Mouse (Mus musculus) C2C12 (cell line): ENCODE results near the gene Ap1ar. TPM values are rescaled to one million over a fixed set of nuclear protein-coding genes. Genes with fewer than 3 reads are reported as not detected.

Source experiments
- H3K27me3 ChIP-seq: one replicate; pipeline ENCODE4 v1.6.1; 2011; ENCODE audit not compliant: control insufficient read depth, insufficient read depth, insufficient read length
- H3K36me3 ChIP-seq: one replicate; pipeline ENCODE4 v1.6.1; 2011; ENCODE audit not compliant: control insufficient read depth, insufficient read depth
- H3K4me3 ChIP-seq: one replicate; pipeline ENCODE4 v1.5.1; 2011; ENCODE audit warnings: mild to moderate bottlenecking, control low read depth; ENCODE audit not compliant: poor library complexity, insufficient read depth, severe bottlenecking
- H3K79me2 ChIP-seq: one replicate; pipeline ENCODE4 v1.6.1; 2011; ENCODE audit not compliant: control insufficient read depth, insufficient read depth
- H3K79me3 ChIP-seq: one replicate; pipeline ENCODE4 v1.6.1; 2011; ENCODE audit warnings: low read depth, control low read depth
- H3ac ChIP-seq: one replicate; pipeline ENCODE3; 2011; ENCODE audit warnings: low read depth; ENCODE audit not compliant: control insufficient read depth, insufficient read length
- CEBPB ChIP-seq: IDR thresholded peaks from one replicate; pipeline ENCODE4 v1.6.1; 2011; ENCODE audit warnings: low read depth, mild to moderate bottlenecking, control low read depth, moderate library complexity
- CTCF ChIP-seq: IDR thresholded peaks from one replicate; pipeline ENCODE4 v1.5.1; 2011; ENCODE audit not compliant: control insufficient read depth, insufficient read depth, insufficient read length
- FOSL1 ChIP-seq: IDR thresholded peaks from one replicate; pipeline ENCODE4 v1.8.0; 2011; ENCODE audit warnings: mild to moderate bottlenecking, low read length; ENCODE audit not compliant: poor library complexity, insufficient read depth, severe bottlenecking
- MAX ChIP-seq: IDR thresholded peaks from one replicate; pipeline ENCODE4 v1.6.1; 2011; ENCODE audit warnings: mild to moderate bottlenecking, control low read depth
- MYOD1 ChIP-seq: IDR thresholded peaks from one replicate; pipeline ENCODE4 v1.6.1; 2011; ENCODE audit warnings: low read depth; ENCODE audit not compliant: control insufficient read depth, insufficient read length
- MYOG ChIP-seq: IDR thresholded peaks from one replicate; pipeline ENCODE4 v1.6.1; 2011; ENCODE audit not compliant: control insufficient read depth, insufficient read length; ENCODE audit errors: extremely low read depth
- USF1 ChIP-seq: IDR thresholded peaks from one replicate; pipeline ENCODE4 v1.6.1; 2011; ENCODE audit warnings: low read depth, mild to moderate bottlenecking, control low read depth, moderate library complexity
- polyA plus RNA-seq: library from polyadenylated mRNA; unstranded; fragments of >200 nt; fragmentation: generic; extraction: Trizol; gene quantifications from one replicate; pipeline ENCODE4 v1.2.1, GENCODE M21; 2012; ENCODE audit warnings: missing spikeins

Ap1ar gene
- polyA plus RNA-seq, 1 experiment: 13.0 TPM

DNA sequence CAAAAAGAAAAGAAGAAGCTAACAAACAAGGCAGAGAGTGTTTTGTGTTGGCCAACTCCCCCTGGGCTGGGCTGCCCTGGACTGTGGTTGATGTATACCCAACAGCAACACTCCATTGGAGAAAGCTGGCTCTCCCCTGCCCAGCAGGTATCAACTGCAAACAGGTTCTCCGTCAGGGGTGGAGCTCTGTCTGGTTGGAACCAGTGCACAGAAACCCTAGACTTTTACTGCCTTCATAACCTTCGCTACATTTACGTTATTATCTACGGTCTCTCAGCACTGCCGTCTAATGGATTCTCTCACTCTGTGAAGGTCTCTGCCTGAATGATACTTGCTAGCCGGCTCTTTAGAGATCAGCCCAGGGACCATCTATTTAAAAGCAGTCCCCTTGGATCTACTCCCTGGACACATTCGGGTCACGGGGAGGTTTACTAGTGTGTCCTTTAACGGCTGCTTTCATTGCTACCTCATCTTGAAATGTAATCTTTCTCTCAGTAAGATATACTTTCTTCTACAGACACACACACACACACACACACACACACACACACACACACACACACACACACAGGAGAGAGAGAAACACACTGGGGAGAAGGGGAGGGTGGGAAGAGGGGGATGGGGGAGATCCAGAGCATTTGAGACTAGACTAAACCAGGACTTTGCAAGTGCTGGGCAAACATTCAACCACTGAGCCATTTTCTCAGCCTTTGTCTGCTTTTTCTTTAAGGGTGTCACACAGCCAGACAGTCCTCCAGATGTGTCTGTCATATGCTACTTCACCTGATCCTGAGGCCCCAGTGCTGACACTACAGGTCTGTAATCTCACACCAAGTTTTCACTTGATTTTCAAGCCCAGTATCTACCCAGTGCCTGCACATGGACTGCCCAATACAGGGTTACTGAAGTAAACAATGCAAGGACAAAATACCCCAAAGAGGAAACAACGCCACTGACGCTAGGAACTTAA, 18.3 kb downstream of the Ap1ar start:
- TF ChIP-seq MYOD1 (no peak), CEBPB (no peak), MYOG (no peak), USF1 (no peak), FOSL1 (no peak), MAX (no peak), CTCF (no peak)
- H3K4me3 ChIP-seq: no peak overlapping the region
- peaks cover 14% of the 10 kb centered on the region for H3K36me3 ChIP-seq
- peaks cover 1% of the 10 kb centered on the region for H3K79me3 ChIP-seq
- no peak overlapping the region for H3ac ChIP-seq
- peaks cover 2% of the 10 kb centered on the region for H3K79me2 ChIP-seq
- no peaks in the 10 kb centered on the region for H3K27me3 ChIP-seq

DNA sequence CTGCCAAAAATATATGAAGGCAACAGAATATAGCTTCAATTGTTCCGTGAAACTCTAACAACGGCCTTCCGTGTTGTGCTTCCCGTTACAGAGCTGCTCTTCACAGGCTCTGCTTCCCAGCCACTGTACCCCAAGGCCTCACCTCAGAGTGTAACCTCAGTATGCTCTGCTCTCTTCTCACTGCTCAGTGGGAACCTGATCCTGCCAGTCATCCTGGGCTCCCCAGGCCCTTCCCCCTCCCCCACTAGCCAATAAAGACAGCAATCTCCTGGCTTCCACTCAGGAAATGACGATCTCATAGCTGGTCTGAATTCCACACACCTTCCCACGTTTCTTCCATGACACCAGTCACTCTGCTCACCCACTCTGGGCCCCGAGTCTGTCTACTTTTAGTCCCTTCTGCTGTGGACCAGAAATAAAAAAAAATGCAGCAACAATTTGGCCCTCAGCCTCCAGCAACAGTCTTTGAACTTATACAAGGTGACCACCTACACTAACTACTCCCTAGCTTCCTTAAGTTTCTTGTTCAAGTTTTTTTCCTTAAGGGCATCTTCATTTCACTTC, 20.1 kb downstream of the Ap1ar start:
- Histone ChIP-seq H3K79me3 (no peaks in the 10 kb centered on the region), H3K36me3 (peaks cover 15% of the 10 kb centered on the region), H3K4me3 (no peak overlapping the region), H3ac (no peak overlapping the region), H3K79me2 (no peaks in the 10 kb centered on the region), H3K27me3 (no peaks in the 10 kb centered on the region)
- no peak for TF ChIP-seq FOSL1
- no peak for TF ChIP-seq CTCF
- no peak for TF ChIP-seq USF1
- TF ChIP-seq CEBPB: no peak
- TF ChIP-seq MYOG: no peak
- TF ChIP-seq MAX: no peak
- no peak for TF ChIP-seq MYOD1

DNA sequence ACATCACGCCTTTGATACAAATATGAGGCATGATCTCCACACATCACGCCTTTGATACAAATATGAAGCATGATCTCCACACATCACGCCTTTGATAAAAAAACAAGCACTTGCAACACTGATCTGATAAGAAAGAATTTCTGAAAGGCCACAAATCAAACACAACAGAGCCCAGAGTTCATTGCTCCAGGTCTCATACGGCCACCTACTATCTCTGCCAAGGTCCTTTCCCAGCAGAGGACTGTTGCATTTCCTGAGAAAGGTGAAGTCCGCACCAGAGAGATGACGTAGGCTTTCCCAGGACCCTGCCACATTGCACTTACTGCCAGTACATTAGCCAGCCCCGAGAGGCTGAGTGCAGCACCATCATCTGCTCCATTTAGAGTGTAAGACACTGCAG, 28.2 kb downstream of the Ap1ar start:
- Histone ChIP-seq H3K4me3 (no peak overlapping the region), H3K36me3 (peaks cover 51% of the 10 kb centered on the region), H3K79me3 (no peaks in the 10 kb centered on the region), H3ac (no peak overlapping the region), H3K27me3 (no peaks in the 10 kb centered on the region), H3K79me2 (no peaks in the 10 kb centered on the region)
- TF ChIP-seq USF1: no peak
- no peak for TF ChIP-seq FOSL1
- no peak for TF ChIP-seq MYOD1
- no peak for TF ChIP-seq MAX
- no peak for TF ChIP-seq CTCF
- TF ChIP-seq MYOG: no peak
- no peak for TF ChIP-seq CEBPB

DNA sequence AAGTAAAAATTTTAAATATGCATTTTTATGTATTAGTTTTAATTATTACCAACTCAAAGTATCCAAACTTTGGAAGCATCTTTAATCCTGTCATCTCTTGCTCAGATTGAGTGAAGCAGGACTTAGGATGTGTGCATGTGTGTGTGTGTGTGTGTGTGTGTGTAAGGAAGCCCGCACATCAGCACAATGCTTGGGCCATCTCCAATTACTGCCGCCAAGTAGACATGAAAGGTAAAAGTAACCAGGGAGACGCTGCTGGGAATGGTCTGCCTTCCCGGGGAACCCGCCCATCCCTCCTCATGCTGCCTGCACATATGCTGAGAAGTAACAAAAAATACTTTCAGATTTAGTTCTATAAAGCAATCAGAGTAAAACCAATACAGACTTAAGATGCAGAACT, 29.5 kb downstream of the Ap1ar start:
- H3K79me2 ChIP-seq: no peaks in the 10 kb centered on the region
- H3K4me3 ChIP-seq: no peak overlapping the region
- H3ac ChIP-seq: no peak overlapping the region
- peaks cover 51% of the 10 kb centered on the region for H3K36me3 ChIP-seq
- no peaks in the 10 kb centered on the region for H3K27me3 ChIP-seq
- TF ChIP-seq MYOD1: no peak
- TF ChIP-seq CEBPB: no peak
- TF ChIP-seq CTCF: no peak
- TF ChIP-seq USF1: no peak
- TF ChIP-seq MAX: no peak
- TF ChIP-seq MYOG: no peak
- TF ChIP-seq FOSL1: no peak
- H3K79me3 ChIP-seq: no peaks in the 10 kb centered on the region

DNA sequence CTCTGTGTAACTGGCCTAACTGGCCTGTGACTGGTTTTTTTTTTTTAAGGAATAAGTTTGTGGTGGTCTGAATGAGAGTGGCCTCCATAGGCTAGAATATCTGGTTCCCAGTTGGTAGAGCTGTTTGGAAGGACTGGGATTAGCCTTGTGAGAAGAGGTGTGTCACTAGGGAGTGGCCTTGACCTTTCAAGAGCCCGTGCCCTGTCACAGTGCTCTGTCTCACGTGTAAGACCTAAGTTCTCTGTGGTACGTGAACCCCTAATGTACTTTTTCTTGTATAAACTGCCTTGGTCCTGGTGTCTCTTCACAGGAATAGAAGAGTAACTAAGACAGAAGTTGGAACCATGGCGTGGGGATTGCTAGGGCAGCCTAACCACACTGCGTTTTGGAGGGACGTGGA, 31.3 kb downstream of the Ap1ar start:
- H3K36me3 ChIP-seq: peaks cover 43% of the 10 kb centered on the region
- H3K79me3 ChIP-seq: no peaks in the 10 kb centered on the region
- H3K4me3 ChIP-seq: no peak overlapping the region
- TF ChIP-seq CTCF (no peak), CEBPB (no peak), FOSL1 (no peak), MAX (no peak), MYOG (no peak), MYOD1 (no peak), USF1 (no peak)
- H3K79me2 ChIP-seq: no peaks in the 10 kb centered on the region
- H3ac ChIP-seq: no peak overlapping the region
- H3K27me3 ChIP-seq: no peaks in the 10 kb centered on the region
